Mouse (Mus musculus): Measurements from ENCODE around the gene Cblb. TPM values are rescaled to one million over a fixed set of nuclear protein-coding genes. Genes with fewer than 3 reads are reported as not detected.
A peak's percentile ranks its signal among the peaks of the same experiment; 100 is the strongest.

The Cblb gene
- total RNA-seq (2015), result 13.4 and 18.3 TPM in 2 replicates
- 7.4 and 8.9 TPM in 2 replicates for total RNA-seq (2017)

- peak; percentile 91 for ATAC-seq (replicated peaks; ENCODE audit: poor library complexity)
Observed at GRCm38 (mm10) chr16:52031091-52031689, at the start of gene Cblb. TSS of gene Cblb (plus strand) at chr16:52031225.

GRCm38 (mm10) chr16:51985436-51985835 is 45.6 kb upstream of the Cblb start:
- no peak for ATAC-seq (replicated peaks; ENCODE audit: poor library complexity)

- ATAC-seq (replicated peaks; ENCODE audit: poor library complexity), result no peak
Observed at GRCm38 (mm10) chr16:51986207-51986606, 44.8 kb upstream of the Cblb start.

GRCm38 (mm10) chr16:51987085-51987620 is 43.9 kb upstream of the Cblb start:
- ATAC-seq (replicated peaks; ENCODE audit: poor library complexity), result no peak

GRCm38 (mm10) chr16:51988027-51988426 is 43.0 kb upstream of the Cblb start:
- ATAC-seq (replicated peaks; ENCODE audit: poor library complexity), result no peak

GRCm38 (mm10) chr16:51989259-51989658 is 41.8 kb upstream of the Cblb start:
- ATAC-seq (replicated peaks; ENCODE audit: poor library complexity), result no peak

- no peak for ATAC-seq (replicated peaks; ENCODE audit: poor library complexity)
Observed at GRCm38 (mm10) chr16:52000043-52000442, 31.0 kb upstream of the Cblb start.

- no peak for ATAC-seq (replicated peaks; ENCODE audit: poor library complexity)
Observed at GRCm38 (mm10) chr16:52000801-52001200, 30.2 kb upstream of the Cblb start.

- no peak for ATAC-seq (replicated peaks; ENCODE audit: poor library complexity)
Observed at GRCm38 (mm10) chr16:52007006-52007405, 24.0 kb upstream of the Cblb start.

- ATAC-seq (replicated peaks; ENCODE audit: poor library complexity), result no peak
Observed at GRCm38 (mm10) chr16:52008471-52008870, 22.6 kb upstream of the Cblb start.

- no peak for ATAC-seq (replicated peaks; ENCODE audit: poor library complexity)
Observed at GRCm38 (mm10) chr16:52009421-52009820, 21.6 kb upstream of the Cblb start.

- no peak for ATAC-seq (replicated peaks; ENCODE audit: poor library complexity)
Observed at GRCm38 (mm10) chr16:52012984-52013383, 18.0 kb upstream of the Cblb start.

- no peak for ATAC-seq (replicated peaks; ENCODE audit: poor library complexity)
Observed at GRCm38 (mm10) chr16:52013812-52014211, 17.2 kb upstream of the Cblb start.

- no peak for ATAC-seq (replicated peaks; ENCODE audit: poor library complexity)
Observed at GRCm38 (mm10) chr16:52023417-52023816, 7.6 kb upstream of the Cblb start.

- ATAC-seq (replicated peaks; ENCODE audit: poor library complexity), result no peak
Observed at GRCm38 (mm10) chr16:52027326-52027725, 3.7 kb upstream of the Cblb start.

- ATAC-seq (replicated peaks; ENCODE audit: poor library complexity), result no peak
Observed at GRCm38 (mm10) chr16:52029001-52029400, 2.0 kb upstream of the Cblb start.

- ATAC-seq (replicated peaks; ENCODE audit: poor library complexity), result peak; percentile 62
Observed at GRCm38 (mm10) chr16:52031712-52032251, 757 bp downstream of the Cblb start.

- ATAC-seq (replicated peaks; ENCODE audit: poor library complexity), result no peak
Observed at GRCm38 (mm10) chr16:52032376-52033330, 1.6 kb downstream of the Cblb start.

GRCm38 (mm10) chr16:52033381-52034315 is 2.6 kb downstream of the Cblb start:
- no peak for ATAC-seq (replicated peaks; ENCODE audit: poor library complexity)

GRCm38 (mm10) chr16:52034356-52034755 is 3.3 kb downstream of the Cblb start:
- ATAC-seq (replicated peaks; ENCODE audit: poor library complexity), result no peak
